Comparison of ENCODE assay signal across 13 mouse cellular contexts in genomic region chr17:30212647-30213046, GRCm38 (mm10).
DNase-seq lines count a peak whose midpoint lies in the region; ATAC-seq and TF ChIP-seq lines count a peak whose summit lies in the region.
"Had no signal": no experiment of that assay in that cellular context is flagged by ENCODE, and none has a peak within 500 bp of the region (broad histone marks: within the 10 kb centered on the region; RNA-seq: fewer than 3 reads in every experiment).

No protein-coding gene starts in this region.

- TF ChIP-seq POLR2A in lung, adult 2 months (IDR thresholded peaks at IDR 0.05; ENCODE audit: borderline replicate concordance, extremely low read depth, low read depth, low read length) = no peak

- no peaks in the 10 kb centered on the region for H3K9me3 ChIP-seq in lung, embryonic 14.5 days (ENCODE audit: low read depth, low read length)
- no peaks in the 10 kb centered on the region for H3K9me3 ChIP-seq in midbrain, embryonic 15.5 days
- H3K9me3 ChIP-seq: liver, embryonic 12.5 days; megakaryocyte, embryonic 14.5 days; stomach, embryonic 15.5 days had no signal

- no peaks in the 10 kb centered on the region for H3K4me1 ChIP-seq in lung, embryonic 14.5 days (ENCODE audit: insufficient read depth)
- no peaks in the 10 kb centered on the region for H3K4me1 ChIP-seq in lung, adult 2 months (ENCODE audit: control insufficient read depth, insufficient read depth, low read length)
- H3K4me1 ChIP-seq in midbrain, embryonic 15.5 days = peaks cover 11% of the 10 kb centered on the region; the same call in 1 of the 2 replicates
- H3K4me1 ChIP-seq: stomach, embryonic 15.5 days had no signal

- no peaks in the 10 kb centered on the region for H3K27me3 ChIP-seq in lung, embryonic 14.5 days (ENCODE audit: insufficient read depth, low read length)
- no peaks in the 10 kb centered on the region for H3K27me3 ChIP-seq in midbrain, embryonic 15.5 days (replicated peaks)
- H3K27me3 ChIP-seq: liver, embryonic 12.5 days; megakaryocyte, embryonic 14.5 days; stomach, embryonic 15.5 days had no signal

- 64% methylated on average over 12 of the region's 12 CpGs for WGBS in lung, embryonic 14.5 days
- WGBS in lung, adult 2 months = 69% methylated on average over 12 of the region's 12 CpGs
- 69% methylated on average over 12 of the region's 12 CpGs for WGBS in midbrain, embryonic 15.5 days

- TF ChIP-seq CTCF in lung, embryonic 14.5 days (IDR thresholded peaks at IDR 0.05; ENCODE audit: low read depth) = no peak
- TF ChIP-seq CTCF in lung, adult 2 months (IDR thresholded peaks at IDR 0.05; ENCODE audit: insufficient read depth, low read length) = no peak

- H3K9ac ChIP-seq in lung, embryonic 14.5 days = no peak overlapping the region
- no peak overlapping the region for H3K9ac ChIP-seq in midbrain, embryonic 15.5 days
- H3K9ac ChIP-seq: liver, embryonic 12.5 days; stomach, embryonic 15.5 days had no signal

- H3K4me3 ChIP-seq in lung, embryonic 14.5 days (ENCODE audit: low read depth, low read length) = no peak overlapping the region
- no peak overlapping the region for H3K4me3 ChIP-seq in lung, adult 2 months (replicated peaks; ENCODE audit: extremely low read depth, low read depth, low read length)
- H3K4me3 ChIP-seq in midbrain, embryonic 15.5 days = no peak overlapping the region
- H3K4me3 ChIP-seq: liver, embryonic 12.5 days; megakaryocyte, embryonic 14.5 days; stomach, embryonic 15.5 days had no signal

- 0 out of 2 replicates have a peak overlapping the region, but pooled peaks have one; percentile 18 for H3K27ac ChIP-seq in lung, embryonic 14.5 days (ENCODE audit: low read depth)
- peak overlapping the region; percentile 53 for H3K27ac ChIP-seq in midbrain, embryonic 15.5 days
- H3K27ac ChIP-seq: liver, embryonic 12.5 days; stomach, embryonic 15.5 days had no signal

- ATAC-seq in lung, embryonic 14.5 days (ENCODE audit: insufficient read depth) = peak; percentile 48; the same call in 1 of the 2 replicates
- ATAC-seq in midbrain, embryonic 15.5 days (replicated peaks) = no peak
- ATAC-seq: liver, embryonic 12.5 days had no signal

- H3K4me2 ChIP-seq in lung, embryonic 14.5 days = no peak overlapping the region
- no peak overlapping the region for H3K4me2 ChIP-seq in midbrain, embryonic 15.5 days
- H3K4me2 ChIP-seq: liver, embryonic 12.5 days; stomach, embryonic 15.5 days had no signal

- H3K36me3 ChIP-seq in lung, embryonic 14.5 days (ENCODE audit: insufficient read depth) = peaks cover 46% of the 10 kb centered on the region
- H3K36me3 ChIP-seq in midbrain, embryonic 15.5 days (replicated peaks) = peaks cover 8% of the 10 kb centered on the region

- peak; percentile 80 to 83 for DNase-seq in cerebellum, postnatal 10 days
- no peak for DNase-seq in cerebellum, adult 8-10 months
- peak; percentile 42 for DNase-seq in heart, postnatal 4 days
- no peak for DNase-seq in heart, postnatal 36 days
- DNase-seq in lung, embryonic 14.5 days = peak; percentile 61
- DNase-seq in lung, adult 2 months = no peak
- DNase-seq in urinary bladder, postnatal 10 days (ENCODE audit: low spot score) = no peak
- DNase-seq: heart, adult 18-20 months; kidney, adult 11 months had no signal

- intact Hi-C loops in heart, postnatal 36 days (cut with DNase I) = no loop called here

Comparison
In these comparisons a context has a peak if more than half of its experiments do, and no peak if none do; other contexts are left out.
1. DNase-seq: peak in cerebellum, postnatal 10 days (2 of 2), heart, postnatal 4 days (single experiment) and lung, embryonic 14.5 days (single experiment); none in cerebellum, adult 8-10 months (single experiment), heart, postnatal 36 days (0 of 2), lung, adult 2 months (single experiment) and urinary bladder, postnatal 10 days (single experiment).